Mouse (Mus musculus): ENCODE measurements around the gene Ccdc32.
"Not testable (repeated sequence)": the region's sequence is repeated elsewhere in the genome, so short reads cannot be mapped to it uniquely, and the experiment has no call there.

The Ccdc32 gene

GRCm38 (mm10) chr2:119016312-119016711, 12.9 kb downstream of the Ccdc32 start:
- not testable (repeated sequence) for ATAC-seq (ENCODE audit: insufficient number of reproducible peaks, low FRiP score, low TSS enrichment)

- peak; percentile 85 for ATAC-seq (ENCODE audit: insufficient number of reproducible peaks, low FRiP score, low TSS enrichment)
Measured at GRCm38 (mm10) chr2:119015604-119016180, 13.5 kb downstream of the Ccdc32 start.

DNA sequence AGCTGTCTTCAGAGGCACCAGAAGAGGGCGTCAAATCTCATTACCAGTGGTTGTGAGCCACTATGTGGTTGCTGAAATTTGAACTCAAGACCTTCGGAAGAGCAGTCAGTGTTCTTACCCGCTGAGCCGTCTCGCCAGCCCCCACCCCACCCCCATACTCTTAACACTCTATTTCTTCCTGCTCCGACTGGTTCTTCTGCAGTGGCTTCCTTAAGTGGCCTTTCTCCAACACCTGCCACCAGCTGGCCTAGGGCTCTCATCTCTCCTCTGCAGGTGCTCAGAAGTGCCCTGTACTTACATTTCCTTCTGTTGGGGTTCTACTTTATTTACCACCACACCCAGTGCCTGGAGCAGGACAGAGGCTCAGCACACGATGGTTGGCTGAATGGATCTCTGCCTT, 14.2 kb downstream of the Ccdc32 start:
- no peak for ATAC-seq (ENCODE audit: insufficient number of reproducible peaks, low FRiP score, low TSS enrichment)

GRCm38 (mm10) chr2:119009376-119009775, 19.8 kb downstream of the Ccdc32 start:
- no peak for ATAC-seq (ENCODE audit: insufficient number of reproducible peaks, low FRiP score, low TSS enrichment)

DNA sequence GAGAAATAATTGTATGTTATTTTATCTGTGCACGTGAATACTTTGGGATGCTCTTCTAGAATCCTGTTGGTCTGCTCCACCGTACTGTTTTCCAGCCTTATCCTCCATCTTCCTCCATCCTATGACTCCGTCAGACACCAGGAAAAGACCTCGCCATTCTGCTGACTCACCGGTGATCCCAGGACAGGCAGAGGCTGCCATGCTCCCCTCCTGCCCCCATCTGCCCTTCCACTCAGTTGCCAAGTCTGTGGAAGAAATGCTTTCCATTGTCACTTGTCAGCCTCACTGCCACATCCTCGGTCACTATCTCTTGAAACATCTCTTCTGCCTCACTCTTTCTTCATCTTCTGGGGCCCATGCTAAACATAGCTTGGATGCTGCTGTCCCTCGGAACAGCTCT, 22.3 kb downstream of the Ccdc32 start:
- ATAC-seq (ENCODE audit: insufficient number of reproducible peaks, low FRiP score, low TSS enrichment) = peak; percentile 36; the same call in 1 of the 2 replicates

- ATAC-seq (ENCODE audit: insufficient number of reproducible peaks, low FRiP score, low TSS enrichment) = no peak
Measured at GRCm38 (mm10) chr2:118999025-118999639, 30.1 kb downstream of the Ccdc32 start.

GRCm38 (mm10) chr2:118998115-118998866, 30.9 kb downstream of the Ccdc32 start:
- no peak for ATAC-seq (ENCODE audit: insufficient number of reproducible peaks, low FRiP score, low TSS enrichment)

GRCm38 (mm10) chr2:118996798-118997105, 32.4 kb downstream of the Ccdc32 start:
- no peak for ATAC-seq (ENCODE audit: insufficient number of reproducible peaks, low FRiP score, low TSS enrichment)

GRCm38 (mm10) chr2:118995919-118996797, 33.0 kb downstream of the Ccdc32 start:
- no peak for ATAC-seq (ENCODE audit: insufficient number of reproducible peaks, low FRiP score, low TSS enrichment)

GRCm38 (mm10) chr2:118995490-118995889, 33.7 kb downstream of the Ccdc32 start:
- no peak for ATAC-seq (ENCODE audit: insufficient number of reproducible peaks, low FRiP score, low TSS enrichment)

DNA sequence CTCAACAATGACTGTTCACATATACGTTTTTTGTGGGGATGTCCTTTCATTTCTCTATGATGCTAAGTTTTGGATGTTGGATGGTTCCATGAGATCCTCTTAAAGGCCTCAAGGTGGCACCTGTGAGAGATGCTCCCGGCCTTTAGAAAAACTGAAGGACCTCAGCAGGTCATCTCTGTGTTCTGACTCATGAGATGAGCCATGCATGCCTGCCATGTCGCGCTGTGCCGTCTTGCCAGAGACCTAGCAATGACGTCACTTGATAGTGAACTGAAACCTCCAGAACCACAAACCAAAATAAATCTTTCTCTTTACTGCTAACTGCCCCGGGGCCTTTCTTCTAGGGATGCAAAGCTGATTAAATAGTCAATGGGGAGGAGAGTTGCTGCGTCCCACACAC, 45.4 kb downstream of the Ccdc32 start:
- no peak for ATAC-seq (ENCODE audit: insufficient number of reproducible peaks, low FRiP score, low TSS enrichment)

GRCm38 (mm10) chr2:118980841-118981240, 48.4 kb downstream of the Ccdc32 start:
- ATAC-seq (ENCODE audit: insufficient number of reproducible peaks, low FRiP score, low TSS enrichment) = no peak

DNA sequence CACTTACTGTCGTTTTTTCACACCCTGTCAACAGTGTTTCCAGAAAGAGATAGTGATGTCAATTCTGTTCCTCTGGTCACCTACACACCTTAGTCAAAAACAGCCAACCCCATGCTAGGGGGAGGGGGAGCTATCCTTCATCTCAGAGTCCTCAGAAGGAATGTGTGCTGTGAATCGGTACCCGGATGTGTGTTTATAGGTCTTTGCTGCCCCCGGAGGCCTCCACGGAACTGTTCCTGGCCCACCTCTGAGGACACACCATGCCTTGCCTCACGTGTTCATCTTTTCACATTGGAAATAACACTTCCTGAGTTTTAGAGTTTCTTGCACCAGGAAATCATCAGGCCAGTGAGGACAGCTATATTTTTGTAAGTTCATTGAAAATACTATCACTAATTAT, 51.1 kb downstream of the Ccdc32 start:
- no peak for ATAC-seq (ENCODE audit: insufficient number of reproducible peaks, low FRiP score, low TSS enrichment)

DNA sequence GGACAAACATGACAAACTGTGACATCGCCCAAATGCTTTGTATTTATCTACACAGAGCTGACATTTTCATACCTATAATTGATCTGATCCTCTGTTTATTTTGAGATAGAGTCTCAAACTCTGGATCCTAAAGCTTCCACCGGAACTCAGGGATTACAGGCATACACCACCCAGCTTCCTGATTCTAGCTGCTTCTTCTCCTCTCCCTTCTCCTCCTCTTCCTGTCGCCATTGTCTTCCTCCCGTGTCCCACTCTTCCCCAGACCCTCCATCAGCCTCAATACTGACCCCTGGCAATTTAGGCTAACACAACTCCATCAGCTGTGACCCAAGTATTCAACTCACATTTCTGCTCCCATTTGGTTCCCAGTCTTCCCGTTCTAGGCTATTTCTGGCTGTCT, 52.3 kb downstream of the Ccdc32 start:
- ATAC-seq (ENCODE audit: insufficient number of reproducible peaks, low FRiP score, low TSS enrichment) = no peak

GRCm38 (mm10) chr2:118976282-118976929, 52.8 kb downstream of the Ccdc32 start:
- ATAC-seq (ENCODE audit: insufficient number of reproducible peaks, low FRiP score, low TSS enrichment) = peak; percentile 89

GRCm38 (mm10) chr2:118975855-118976254, 53.3 kb downstream of the Ccdc32 start:
- ATAC-seq (ENCODE audit: insufficient number of reproducible peaks, low FRiP score, low TSS enrichment) = no peak

DNA sequence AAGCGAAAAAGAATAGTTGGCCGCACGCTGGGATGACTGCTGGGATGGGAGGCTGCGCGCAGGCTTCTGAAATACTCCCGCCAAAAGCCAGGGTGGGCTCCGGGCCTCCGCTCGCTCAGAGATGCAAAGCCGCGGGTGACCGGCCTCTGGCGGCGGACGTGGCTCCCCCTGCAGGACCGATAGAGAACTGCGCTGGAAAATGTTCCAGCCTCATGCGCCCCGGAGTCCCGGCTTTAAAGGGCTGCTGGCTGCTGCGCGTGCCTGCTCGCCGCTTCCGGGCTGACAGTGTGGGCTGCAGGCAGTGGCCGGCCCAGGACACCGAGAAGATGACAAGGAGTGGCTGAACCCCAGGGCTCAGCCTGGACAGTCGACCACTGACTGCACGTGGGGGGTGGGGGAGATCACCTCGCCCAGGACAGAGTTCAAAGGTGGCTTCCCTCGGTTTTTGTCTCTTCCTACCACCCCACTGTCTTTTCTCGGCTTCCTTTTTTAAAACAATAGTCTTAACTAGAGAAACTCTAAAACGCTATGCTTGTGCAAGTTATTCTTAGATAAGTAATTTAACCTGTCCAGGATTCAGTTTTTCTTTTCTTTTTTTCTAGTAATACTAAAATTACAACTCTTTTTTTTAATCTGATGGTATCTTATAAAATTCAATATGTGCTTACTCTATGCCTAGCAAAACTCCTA, 56.4 kb downstream of the Ccdc32 start:
- ATAC-seq (ENCODE audit: insufficient number of reproducible peaks, low FRiP score, low TSS enrichment) = peak; percentile 46

DNA sequence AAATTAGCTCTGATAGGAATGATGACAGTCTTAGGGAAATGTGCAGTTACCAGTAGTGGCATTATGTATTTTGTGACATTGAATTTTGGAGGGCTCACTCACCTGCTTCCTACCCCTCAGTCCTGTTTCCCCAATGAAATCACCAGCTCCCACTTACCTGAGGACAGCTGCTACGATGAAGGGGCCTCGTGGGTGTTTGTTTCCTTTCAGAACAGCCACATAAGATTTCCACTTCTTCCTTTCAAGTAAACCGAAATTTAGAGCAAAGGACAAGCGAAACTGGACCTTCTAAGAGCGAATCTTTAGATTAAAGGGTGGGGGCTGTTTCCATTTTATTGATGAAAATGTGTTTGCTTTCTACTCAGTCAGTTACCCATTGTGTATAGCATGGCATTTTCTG, 57.1 kb downstream of the Ccdc32 start:
- no peak for ATAC-seq (ENCODE audit: insufficient number of reproducible peaks, low FRiP score, low TSS enrichment)

DNA sequence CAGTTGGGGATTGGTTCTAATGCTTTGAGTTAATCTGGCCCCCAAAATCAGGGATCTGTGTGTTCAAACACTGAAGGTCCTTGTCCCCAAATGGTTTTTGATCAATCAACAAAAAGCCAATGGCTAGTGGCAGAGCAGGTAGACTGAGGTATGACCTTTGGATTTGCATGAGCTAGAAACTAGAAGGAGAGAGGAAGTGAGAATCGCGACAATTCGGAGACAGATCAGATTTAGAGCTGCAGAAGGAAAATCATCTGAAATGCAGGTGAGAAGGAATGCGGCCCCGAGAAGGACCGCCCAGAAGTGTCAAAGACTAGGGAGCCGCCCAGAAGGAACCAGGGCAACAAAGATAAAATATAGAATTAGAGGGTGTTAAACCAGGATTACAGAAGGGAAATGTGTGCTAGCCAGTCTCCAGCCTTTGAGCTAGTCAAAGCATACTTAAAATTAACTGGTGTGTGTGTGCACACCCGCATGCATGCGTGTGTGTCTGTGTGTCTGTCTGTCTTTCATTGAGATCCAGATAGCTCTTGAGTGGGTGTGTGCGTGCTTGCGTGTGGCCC, 59.5 kb downstream of the Ccdc32 start:
- no peak for ATAC-seq (ENCODE audit: insufficient number of reproducible peaks, low FRiP score, low TSS enrichment)
